Mouse (Mus musculus) heart, postnatal 4 days (tissue): ENCODE results near the gene Cmss1. TPM values are rescaled to one million over a fixed set of nuclear protein-coding genes. Genes with fewer than 3 reads are reported as not detected.
A peak's percentile ranks its signal among the peaks of the same experiment; 100 is the strongest.

ENCODE experiments used
- DNase-seq: peaks from one replicate; pipeline ENCODE4 v3.0.0; 2021
- total RNA-seq, 2 experiments: library from RNA; stranded (reverse); gene quantifications; 2 replicates each; pipeline ENCODE4 v1.2.3; 2021

Gene Cmss1
- total RNA-seq, 2 experiments from 2014 or later, result 33.9 to 39.6 TPM

- no peak for DNase-seq
These were observed 314.4 kb downstream of the Cmss1 start for GRCm38 (mm10) chr16:57292296-57292695.

- no peak for DNase-seq
These were observed 315.0 kb downstream of the Cmss1 start for GRCm38 (mm10) chr16:57291696-57292095.

- DNase-seq, result no peak
These were observed 325.2 kb downstream of the Cmss1 start for GRCm38 (mm10) chr16:57281417-57281816.

GRCm38 (mm10) chr16:57280221-57281217, 326.1 kb downstream of the Cmss1 start:
- peak; percentile 20 for DNase-seq

GRCm38 (mm10) chr16:57278976-57279626, 327.6 kb downstream of the Cmss1 start:
- DNase-seq, result no peak

- DNase-seq, result no peak
These were observed 336.9 kb downstream of the Cmss1 start for GRCm38 (mm10) chr16:57269751-57270150.

- DNase-seq, result peak; percentile 46
These were observed 338.4 kb downstream of the Cmss1 start for GRCm38 (mm10) chr16:57268058-57268841.

GRCm38 (mm10) chr16:57267068-57267467, 339.6 kb downstream of the Cmss1 start:
- DNase-seq, result peak; percentile 59

GRCm38 (mm10) chr16:57260152-57260551, 346.5 kb downstream of the Cmss1 start:
- DNase-seq, result no peak

- no peak for DNase-seq
These were observed 347.1 kb downstream of the Cmss1 start for GRCm38 (mm10) chr16:57259356-57260083.

Other genes with a start within 250 kb of the Cmss1 start
- 1 to 10 TPM; 3.6 to 4.6 TPM for gene Col8a1, start 147.9 kb upstream of the Cmss1 start, total RNA-seq